Mouse (Mus musculus): Measurements from ENCODE around the gene Tex35. TPM values are rescaled to one million over a fixed set of nuclear protein-coding genes. Genes with fewer than 3 reads are reported as not detected.

Tex35 gene
- polyA plus RNA-seq, 1 experiment from 2014 or later = not detected

- no peak overlapping the region for H3K9ac ChIP-seq (replicated peaks)
- no peak for DNase-seq
- no peaks in the 10 kb centered on the region for H3K9me3 ChIP-seq (ENCODE audit: low read length)
- H3K4me2 ChIP-seq (ENCODE audit: low read depth, low read length) = no peak overlapping the region
- no peak for ATAC-seq
- H3K27ac ChIP-seq (ENCODE audit: low read depth) = no peak overlapping the region
- 74% methylated on average over 2 of the region's 2 CpGs for WGBS (ENCODE audit: insufficient replicate concordance)
- no peak overlapping the region for H3K4me3 ChIP-seq (ENCODE audit: low read depth, low read length)
- peaks cover 13% of the 10 kb centered on the region for H3K4me1 ChIP-seq (ENCODE audit: insufficient read depth)
- no peaks in the 10 kb centered on the region for H3K27me3 ChIP-seq (ENCODE audit: insufficient read depth, low read length)
- TF ChIP-seq EP300 (IDR thresholded peaks at IDR 0.05; ENCODE audit: low read depth) = no peak
- no peak for TF ChIP-seq CTCF (IDR thresholded peaks at IDR 0.05; ENCODE audit: low read depth)
- no peaks in the 10 kb centered on the region for H3K36me3 ChIP-seq (replicated peaks; ENCODE audit: insufficient read depth, low read length)
These were observed 58.6 kb downstream of the Tex35 start for GRCm38 (mm10) chr1:157049886-157050285.

Other genes starting within 250 kb of the Tex35 start
- gene Ralgps2, start 169.1 kb downstream of the Tex35 start, polyA plus RNA-seq (2015; fragmentation: Nextera tagmentation; extraction: Ambion mirVana) = 25.6 and 26.4 TPM in 2 replicates

All from liver, postnatal 0 days (tissue).